Mouse (Mus musculus) myocyte (in vitro differentiated cells): ENCODE measurements around the gene Lrrc49.

Experiments
- MAX ChIP-seq: IDR thresholded peaks from one replicate; pipeline ENCODE4 v1.6.1; 2011; ENCODE audit warnings: low read depth, mild to moderate bottlenecking, control low read depth
- POLR2A ChIP-seq: IDR thresholded peaks from one replicate; pipeline ENCODE4 v1.6.1; 2011; ENCODE audit warnings: low read depth, mild to moderate bottlenecking, control low read depth, moderate library complexity; ENCODE audit not compliant: insufficient read length

DNA sequence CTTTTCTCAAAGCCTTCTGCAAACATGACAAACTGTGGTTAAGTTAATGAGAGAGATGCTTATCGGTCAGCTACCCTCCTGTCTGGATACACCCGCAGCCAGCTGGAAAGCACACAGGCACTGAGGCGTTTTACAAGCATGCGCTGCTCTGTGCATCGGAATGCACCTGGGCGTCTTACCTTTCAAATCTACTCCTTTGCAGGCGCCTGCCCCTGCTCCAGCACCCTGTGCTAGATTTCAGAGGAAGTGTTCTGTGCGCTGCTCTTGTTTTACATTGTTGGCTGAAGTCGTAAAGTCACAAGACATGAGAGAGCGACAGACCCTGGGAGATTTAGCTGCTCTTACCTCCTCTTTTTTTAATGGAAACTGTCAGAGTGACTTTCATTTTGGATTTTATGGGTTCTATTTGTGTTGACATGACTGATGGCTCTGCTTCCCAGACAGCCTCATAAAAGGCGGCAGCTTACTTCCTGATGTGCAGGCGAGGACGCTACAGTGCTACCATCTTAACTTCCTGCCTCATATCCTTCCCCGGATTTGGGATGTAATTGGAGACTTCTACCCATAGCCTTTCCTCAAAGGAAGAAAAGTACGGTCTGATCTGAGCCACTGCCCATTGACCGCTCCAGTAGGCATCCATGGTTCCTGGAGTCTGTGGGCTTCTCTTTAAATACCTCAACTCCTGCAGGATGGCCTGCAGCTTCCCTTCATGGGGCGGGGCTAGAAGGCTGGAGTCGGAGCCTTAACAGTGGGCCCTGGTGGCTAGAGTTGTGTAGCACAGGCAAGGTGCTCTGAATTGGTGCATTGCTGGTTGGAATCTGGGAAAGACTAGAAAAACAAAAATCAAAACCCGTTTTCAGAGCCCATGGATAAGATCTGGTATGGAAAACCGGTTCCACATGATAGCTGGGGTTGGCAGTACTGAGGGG lies 125.3 kb downstream of the Lrrc49 start:
- TF ChIP-seq POLR2A: no peak
- TF ChIP-seq MAX: no peak
